Mouse (Mus musculus) intestine, embryonic 15.5 days (tissue): Measurements from ENCODE around the gene Iqcf4. TPM values are rescaled to one million over a fixed set of nuclear protein-coding genes. Genes with fewer than 3 reads are reported as not detected.

Experiments
- polyA plus RNA-seq: library from polyadenylated mRNA; unstranded; fragments of >200 nt; fragmentation: Nextera tagmentation; extraction: Ambion mirVana; gene quantifications from 2 replicates; pipeline ENCODE4 v1.2.1, GENCODE M21; 2015

The Iqcf4 gene
- polyA plus RNA-seq, 1 experiment from 2014 or later, result not detected

Other genes starting within 250 kb of the Iqcf4 start
- 10.0 and 10.3 TPM in 2 replicates for gene Dusp7, start 202.4 kb downstream of the Iqcf4 start, polyA plus RNA-seq
- 981 and 1,002 TPM in 2 replicates for gene Rpl29, start 141.5 kb downstream of the Iqcf4 start, polyA plus RNA-seq
- gene Acy1, start 132.7 kb downstream of the Iqcf4 start, polyA plus RNA-seq, result 47.7 and 48.7 TPM in 2 replicates
- gene Abhd14b, start 123.5 kb downstream of the Iqcf4 start, polyA plus RNA-seq, result 25.4 and 31.8 TPM in 2 replicates
- 49.1 and 51.0 TPM in 2 replicates for gene Abhd14a, start 123.3 kb downstream of the Iqcf4 start, polyA plus RNA-seq
- 43.7 and 49.5 TPM in 2 replicates for gene Pcbp4, start 117.7 kb downstream of the Iqcf4 start, polyA plus RNA-seq
- 0.20 and 0.45 TPM in 2 replicates for gene Gpr62, start 105.1 kb downstream of the Iqcf4 start, polyA plus RNA-seq
- gene Rrp9, start 95.0 kb downstream of the Iqcf4 start, polyA plus RNA-seq, result 49.9 and 50.0 TPM in 2 replicates
- gene Parp3, start 94.0 kb downstream of the Iqcf4 start, polyA plus RNA-seq, result 2.4 and 2.5 TPM in 2 replicates
- not detected in 2 replicates for gene Iqcf1, start 71.0 kb downstream of the Iqcf4 start, polyA plus RNA-seq
- not detected in 2 replicates for gene Iqcf5, start 56.4 kb downstream of the Iqcf4 start, polyA plus RNA-seq
- not detected in 2 replicates for gene Iqcf3, start 9.4 kb downstream of the Iqcf4 start, polyA plus RNA-seq
- not detected in 2 replicates for gene Iqcf6, start 55.6 kb upstream of the Iqcf4 start, polyA plus RNA-seq
- gene Grm2, start 85.1 kb upstream of the Iqcf4 start, polyA plus RNA-seq, result not detected in 2 replicates
- 52.6 and 59.5 TPM in 2 replicates for gene Tex264, start 114.9 kb upstream of the Iqcf4 start, polyA plus RNA-seq
- gene Rad54l2, start 218.2 kb upstream of the Iqcf4 start, polyA plus RNA-seq, result 4.7 and 5.0 TPM in 2 replicates